Mouse (Mus musculus) lung, adult 10 weeks (tissue): ENCODE data around the gene 4930522L14Rik. TPM values are rescaled to one million over a fixed set of nuclear protein-coding genes. Genes with fewer than 3 reads are reported as not detected.

ENCODE experiments used
- polyA plus RNA-seq: library from polyadenylated mRNA; stranded (reverse); fragments of 350-450 nt; fragmentation: Illumina TruSeq; extraction: RNeasy Lipid Tissue Mini Kit (QIAGEN cat#74804); gene quantifications from one replicate; pipeline ENCODE4 v1.2.3, GENCODE M21; 2014; ENCODE audit warnings: low read depth, low replicate concordance; ENCODE audit not compliant: insufficient read depth

4930522L14Rik gene
- 5.9 TPM for polyA plus RNA-seq

GRCm38 (mm10) chr5:109751391-109752071 lies at the start of gene 4930522L14Rik:
TSS of gene 4930522L14Rik (minus strand) at chr5:109751886.

DNA sequence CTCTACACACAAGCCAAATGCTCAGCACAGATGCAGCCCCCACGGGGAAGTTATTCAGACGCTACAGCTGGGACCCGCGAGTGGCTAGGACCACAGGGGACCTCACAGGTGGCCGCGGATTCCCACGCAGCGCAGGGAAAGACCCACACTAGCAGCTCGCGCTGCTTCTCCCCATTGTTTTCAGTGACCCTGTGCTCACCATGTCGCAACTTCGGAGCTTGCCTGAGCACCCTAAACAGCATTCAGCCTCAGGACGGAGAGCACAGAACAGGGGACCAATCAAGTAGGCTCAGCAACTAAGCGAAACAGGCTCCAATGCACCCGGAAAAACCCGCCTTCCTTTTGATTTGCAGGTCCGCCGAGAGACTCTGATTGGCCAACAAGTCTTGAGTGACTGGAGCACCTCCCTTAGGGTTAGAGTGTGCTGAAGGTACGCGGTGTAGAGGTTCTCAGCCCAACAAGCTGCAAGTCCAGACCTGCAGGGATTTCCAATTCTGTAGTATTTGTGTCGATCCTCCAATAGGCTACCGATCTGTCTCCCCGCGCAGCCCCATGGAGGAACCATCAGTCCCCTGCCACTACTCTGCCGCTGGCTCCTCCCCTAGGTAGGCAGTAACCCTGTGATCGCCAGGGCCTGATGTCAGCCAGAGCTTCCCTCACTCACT lies 61.0 kb downstream of the 4930522L14Rik start, which contains the start of gene 5430403G16Rik:
TSS of gene 5430403G16Rik (minus strand) at position 505 of the 665 bp plus-strand sequence.

Other genes starting within 250 kb of the 4930522L14Rik start
- 15.9 TPM for gene Crlf2, start 192.9 kb downstream of the 4930522L14Rik start, polyA plus RNA-seq
- gene 5430403G16Rik, start 60.8 kb downstream of the 4930522L14Rik start, polyA plus RNA-seq, result 0.84 TPM
- 6.7 TPM for gene Gm15446, start 171.5 kb upstream of the 4930522L14Rik start, polyA plus RNA-seq
- 13.1 TPM for gene Zfp932, start 244.6 kb upstream of the 4930522L14Rik start, polyA plus RNA-seq